Mouse (Mus musculus) stomach, postnatal 0 days (tissue): ENCODE results near the gene Sult1a1. TPM values are rescaled to one million over a fixed set of nuclear protein-coding genes. Genes with fewer than 3 reads are reported as not detected.

Experiments used
- ATAC-seq: fragments of 200-750 bp; cut with Nextera tagmentation; 2 replicates; pipeline ENCODE4 v1.8.0; 2017; ENCODE audit not compliant: low FRiP score, low TSS enrichment
- DNase-seq: peaks from one replicate; pipeline ENCODE4 v3.0.0-alpha.2; 2016; ENCODE audit warnings: low spot score
- H3K27ac ChIP-seq: fragments of 300-500 bp; sonication (generic); replicated peaks from 2 replicates; pipeline ENCODE4 v1.5.1; 2014; ENCODE audit warnings: mild to moderate bottlenecking, control low read depth
- H3K27me3 ChIP-seq: fragments of 300-500 bp; sonication (generic); 2 replicates; pipeline ENCODE4 v1.6.1; 2014; ENCODE audit warnings: low read length; ENCODE audit not compliant: control insufficient read depth, insufficient read depth
- H3K36me3 ChIP-seq: fragments of 300-500 bp; sonication (generic); 2 replicates; pipeline ENCODE4 v1.6.1; 2014; ENCODE audit warnings: low read length, mixed read lengths; ENCODE audit not compliant: control insufficient read depth, insufficient read depth
- H3K4me1 ChIP-seq: fragments of 300-500 bp; sonication (generic); replicated peaks from 2 replicates; pipeline ENCODE4 v1.6.1; 2014; ENCODE audit warnings: antibody characterized with exemption; ENCODE audit not compliant: control insufficient read depth, insufficient read depth
- H3K4me2 ChIP-seq: fragments of 300-500 bp; sonication (generic); replicated peaks from 2 replicates; pipeline ENCODE4 v1.6.1; 2014; ENCODE audit warnings: low read depth, mild to moderate bottlenecking, control low read depth, moderate library complexity
- H3K4me3 ChIP-seq: fragments of 300-500 bp; sonication (generic); 2 replicates; pipeline ENCODE4 v1.5.1; 2014; ENCODE audit warnings: low read depth, low read length, control low read depth
- H3K9ac ChIP-seq: fragments of 300-500 bp; sonication (generic); 2 replicates; pipeline ENCODE4 v1.6.1; 2014; ENCODE audit warnings: mild to moderate bottlenecking, low read length, control low read depth, mixed read lengths
- H3K9me3 ChIP-seq: fragments of 300-500 bp; sonication (generic); 2 replicates; pipeline ENCODE4 v1.6.1; 2016; ENCODE audit warnings: low read length; ENCODE audit not compliant: control insufficient read depth
- CTCF ChIP-seq: IDR thresholded peaks from 2 replicates; pipeline ENCODE4 v1.5.1; 2016; ENCODE audit warnings: antibody characterized with exemption, low read depth, mild to moderate bottlenecking, moderate library complexity
- EP300 ChIP-seq: optimal IDR thresholded peaks from 2 replicates; pipeline ENCODE3; 2016; ENCODE audit warnings: antibody characterized with exemption
- WGBS: fragments of 180-500 bp; shearing (Covaris S2); extraction: QIAGEN DNeasy Blood & Tissue Kit; methylation state at CpG from one replicate; pipeline ENCODE4 v1.1.7; 2014; 5-methylcytosine and 5-hydroxymethylcytosine counted together
- polyA plus RNA-seq: library from polyadenylated mRNA; unstranded; fragments of >200 nt; fragmentation: Nextera tagmentation; extraction: Ambion mirVana; gene quantifications from 2 replicates; pipeline ENCODE4 v1.2.1, GENCODE M21; 2015

The Sult1a1 gene
- polyA plus RNA-seq, 1 experiment from 2014 or later = 10.9 TPM

- no peaks in the 10 kb centered on the region for H3K27me3 ChIP-seq
- H3K4me3 ChIP-seq = no peak overlapping the region
- ATAC-seq (peak; percentile 33), DNase-seq (no peak)
- no peak overlapping the region for H3K27ac ChIP-seq
- no peaks in the 10 kb centered on the region for H3K9me3 ChIP-seq
- no peak overlapping the region for H3K4me2 ChIP-seq
- H3K4me1 ChIP-seq = 0 out of 2 replicates have a peak, but pooled peaks cover 4% of the 10 kb centered on the region
- no peak for TF ChIP-seq CTCF
- no peak overlapping the region for H3K9ac ChIP-seq
- WGBS = 53% methylated on average over 8 of the region's 8 CpGs
- no peaks in the 10 kb centered on the region for H3K36me3 ChIP-seq
Observed at GRCm38 (mm10) chr7:126678545-126679341, 2.5 kb upstream of the Sult1a1 start.

GRCm38 (mm10) chr7:126676631-126677220, 494 bp upstream of the Sult1a1 start:
- Histone ChIP-seq H3K9me3 (no peaks in the 10 kb centered on the region), H3K27ac (peak overlapping the region; percentile 85), H3K9ac (no peak overlapping the region), H3K4me1 (0 out of 2 replicates have a peak, but pooled peaks cover 4% of the 10 kb centered on the region), H3K27me3 (no peaks in the 10 kb centered on the region), H3K4me2 (no peak overlapping the region), H3K4me3 (no peak overlapping the region), H3K36me3 (peaks cover 6% of the 10 kb centered on the region; the same call in 1 of the 2 replicates)
- no peak for TF ChIP-seq CTCF
- TF ChIP-seq EP300 = no peak
- WGBS = 58% methylated on average over 4 of the region's 4 CpGs
- no peak for ATAC-seq
- no peak for DNase-seq

- H3K27me3 ChIP-seq = no peaks in the 10 kb centered on the region
- 93% methylated on average over 8 of the region's 8 CpGs for WGBS
- DNase-seq (no peak), ATAC-seq (no peak)
- no peaks in the 10 kb centered on the region for H3K9me3 ChIP-seq
- no peak overlapping the region; the same call in 1 of the 2 replicates for H3K4me2 ChIP-seq
- H3K9ac ChIP-seq = no peak overlapping the region
- H3K4me3 ChIP-seq = no peak overlapping the region
- 0 out of 2 replicates have a peak, but pooled peaks cover 4% of the 10 kb centered on the region for H3K4me1 ChIP-seq
- H3K27ac ChIP-seq = no peak overlapping the region
- TF ChIP-seq CTCF (no peak), EP300 (no peak)
- H3K36me3 ChIP-seq = peaks cover 8% of the 10 kb centered on the region; the same call in 1 of the 2 replicates
Observed at GRCm38 (mm10) chr7:126675104-126675503, 1.1 kb downstream of the Sult1a1 start.

GRCm38 (mm10) chr7:126672111-126672510, 4.1 kb downstream of the Sult1a1 start:
- H3K27ac ChIP-seq = no peak overlapping the region
- no peak for ATAC-seq
- H3K4me1 ChIP-seq = 0 out of 2 replicates have a peak, but pooled peaks cover 4% of the 10 kb centered on the region
- H3K4me3 ChIP-seq = no peak overlapping the region
- no peak overlapping the region for H3K4me2 ChIP-seq
- TF ChIP-seq CTCF = no peak
- TF ChIP-seq EP300 = no peak
- whole genome bisulfite sequencing = 93% methylated on average over 9 of the region's 9 CpGs
- H3K9ac ChIP-seq = no peak overlapping the region
- H3K9me3 ChIP-seq = no peaks in the 10 kb centered on the region
- peaks cover 8% of the 10 kb centered on the region; the same call in 1 of the 2 replicates for H3K36me3 ChIP-seq
- H3K27me3 ChIP-seq = no peaks in the 10 kb centered on the region
- DNase-seq = no peak

- no peaks in the 10 kb centered on the region for H3K9me3 ChIP-seq
- TF ChIP-seq CTCF = no peak
- no peak for TF ChIP-seq EP300
- H3K27me3 ChIP-seq = no peaks in the 10 kb centered on the region
- no peak for ATAC-seq
- WGBS = 76% methylated on average over 3 of the region's 3 CpGs
- no peak overlapping the region for H3K27ac ChIP-seq
- H3K9ac ChIP-seq = no peak overlapping the region
- no peak overlapping the region for H3K4me2 ChIP-seq
- no peaks in the 10 kb centered on the region for H3K4me1 ChIP-seq
- no peak overlapping the region for H3K4me3 ChIP-seq
- peaks cover 8% of the 10 kb centered on the region; the same call in 1 of the 2 replicates for H3K36me3 ChIP-seq
- DNase-seq = no peak
Observed at GRCm38 (mm10) chr7:126670152-126670551, 6.1 kb downstream of the Sult1a1 start.

GRCm38 (mm10) chr7:126668452-126668851, 7.8 kb downstream of the Sult1a1 start:
- ATAC-seq (no peak), DNase-seq (no peak)
- H3K27ac ChIP-seq = no peak overlapping the region

More at GRCm38 (mm10) chr7:126668452-126668851, 7.8 kb downstream of the Sult1a1 start:
- H3K36me3 ChIP-seq = peaks cover 8% of the 10 kb centered on the region; the same call in 1 of the 2 replicates
- 59% methylated on average over 5 of the region's 5 CpGs for WGBS
- TF ChIP-seq EP300 (no peak), CTCF (no peak)
- no peaks in the 10 kb centered on the region for H3K27me3 ChIP-seq
- no peaks in the 10 kb centered on the region for H3K9me3 ChIP-seq
- H3K9ac ChIP-seq = no peak overlapping the region
- H3K4me1 ChIP-seq = no peaks in the 10 kb centered on the region
- H3K4me2 ChIP-seq = no peak overlapping the region
- H3K4me3 ChIP-seq = no peak overlapping the region
